Mouse (Mus musculus): ENCODE measurements around the gene Rnf17.

Gene Rnf17

DNA sequence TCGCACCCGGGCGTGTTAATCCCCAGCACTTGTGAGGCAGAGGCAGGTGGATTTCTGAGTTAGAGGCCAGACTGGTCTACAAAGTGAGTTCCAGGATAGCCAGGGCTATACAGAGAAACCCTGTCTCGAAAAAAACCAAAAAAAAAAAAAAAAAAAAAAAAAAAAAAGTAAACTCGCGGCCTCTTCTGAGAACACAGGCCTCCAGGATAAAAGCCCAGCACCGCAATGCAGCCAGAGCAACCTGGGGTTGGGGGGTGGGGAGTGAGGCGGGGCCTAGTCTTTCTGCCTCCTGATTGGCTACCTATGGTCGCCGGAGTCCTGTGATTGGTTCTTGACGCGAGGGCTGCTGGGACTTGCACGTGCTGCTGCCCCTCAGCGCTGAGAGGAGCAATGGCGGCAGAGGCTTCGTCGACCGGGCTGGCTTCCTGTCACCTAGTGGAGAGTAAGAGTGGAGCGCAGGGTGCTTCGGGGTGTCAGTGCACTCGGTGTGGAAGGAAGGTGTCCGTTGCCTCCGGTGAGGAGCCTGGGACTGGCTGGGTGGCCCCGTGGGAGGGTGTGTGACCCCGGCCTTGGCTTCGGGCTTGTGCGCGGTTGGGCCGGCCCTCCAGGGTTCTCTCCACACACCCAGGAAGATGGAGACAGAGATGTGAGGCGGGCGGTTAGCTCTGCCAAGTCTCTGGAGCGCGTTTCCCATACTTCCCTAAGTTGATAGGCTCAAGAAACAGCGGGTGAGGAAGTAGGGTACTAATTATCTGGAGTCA is at the start of gene Rnf17:
Rnf17 (plus strand) TSS at position 271 of the 761 bp plus-strand sequence.
- DNase-seq (ENCODE audit: low spot score in 2 of 2), result no peak

DNA sequence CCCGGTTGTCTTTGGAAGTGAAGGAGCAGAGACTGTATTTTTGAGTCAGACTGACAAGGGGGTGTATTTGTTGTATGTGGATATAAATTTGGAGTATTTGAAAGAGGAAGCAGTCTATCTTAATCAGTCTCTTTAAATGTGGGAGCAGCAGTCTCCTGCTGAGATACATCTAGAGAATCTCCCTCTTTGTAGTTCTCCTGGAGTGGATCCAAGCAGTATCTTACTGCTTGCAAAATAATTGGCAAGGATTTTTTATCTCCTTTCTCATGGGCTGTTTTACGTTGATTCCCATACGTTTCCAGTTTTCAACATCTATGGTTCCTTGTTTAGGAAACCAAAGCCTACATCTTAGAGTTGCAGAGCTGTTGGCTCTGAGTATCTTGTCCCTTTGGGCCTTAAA is 47.6 kb upstream of the Rnf17 start:
- DNase-seq (ENCODE audit: low spot score in 2 of 2), result no peak

DNA sequence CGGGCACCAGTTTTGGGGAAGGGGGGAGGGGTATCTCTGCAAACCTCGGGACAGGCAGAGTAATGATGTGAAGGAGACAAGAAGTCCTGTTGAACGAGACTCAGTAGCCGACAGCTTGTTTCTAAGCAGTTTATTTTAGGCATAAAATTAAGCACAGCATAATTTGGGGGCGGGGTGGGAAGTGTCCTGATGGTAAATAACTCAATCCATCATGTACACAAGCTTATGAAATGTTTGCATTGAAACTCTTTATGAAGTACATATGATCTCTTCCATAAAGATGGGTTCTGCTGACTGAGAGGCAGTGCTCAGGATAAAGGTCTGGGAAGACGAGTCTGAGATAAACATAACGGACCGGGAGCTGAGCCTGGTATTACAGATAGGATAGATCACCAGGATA is 47.0 kb upstream of the Rnf17 start:
- DNase-seq (ENCODE audit: low spot score in 2 of 2), result no peak

DNA sequence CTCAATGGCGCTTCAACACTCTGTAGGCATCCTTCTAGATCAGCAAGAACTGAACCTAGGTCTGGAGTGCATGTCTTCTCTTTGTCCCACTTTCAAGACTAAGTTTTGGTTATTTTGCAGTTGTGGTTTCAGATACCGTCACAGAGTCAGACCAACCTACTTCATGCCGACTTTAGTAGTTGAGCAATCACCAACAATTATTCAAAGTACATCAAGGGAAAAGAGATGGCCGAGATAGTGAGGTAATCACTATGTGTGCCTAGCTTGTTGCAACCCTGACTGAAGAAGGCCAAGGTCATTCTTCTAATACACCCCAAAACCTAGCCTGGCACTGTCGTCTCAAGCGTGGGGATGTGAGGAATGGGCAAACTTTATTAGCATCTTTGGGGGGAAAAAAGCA is 46.2 kb upstream of the Rnf17 start:
- DNase-seq (ENCODE audit: low spot score in 2 of 2), result no peak

DNA sequence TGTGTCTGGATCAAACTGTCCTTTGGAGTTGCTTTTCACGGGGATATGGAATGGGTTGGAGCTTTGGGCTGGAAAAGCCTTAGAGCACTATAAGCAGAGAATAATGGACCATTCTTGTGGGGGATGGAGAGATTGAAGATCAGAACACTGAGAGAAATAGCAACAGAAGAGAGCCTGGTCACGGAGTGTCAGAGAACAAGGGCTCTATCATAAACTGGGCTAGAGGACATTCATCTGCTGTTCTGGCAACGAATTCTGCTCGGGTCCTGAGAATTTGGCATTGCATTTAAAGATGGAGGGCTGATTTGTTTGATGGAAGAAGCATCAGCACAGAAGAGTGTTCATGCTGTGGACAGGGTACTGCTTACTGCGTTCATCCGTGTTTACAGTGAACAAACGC is 44.0 kb upstream of the Rnf17 start:
- DNase-seq (ENCODE audit: low spot score in 2 of 2), result no peak

DNA sequence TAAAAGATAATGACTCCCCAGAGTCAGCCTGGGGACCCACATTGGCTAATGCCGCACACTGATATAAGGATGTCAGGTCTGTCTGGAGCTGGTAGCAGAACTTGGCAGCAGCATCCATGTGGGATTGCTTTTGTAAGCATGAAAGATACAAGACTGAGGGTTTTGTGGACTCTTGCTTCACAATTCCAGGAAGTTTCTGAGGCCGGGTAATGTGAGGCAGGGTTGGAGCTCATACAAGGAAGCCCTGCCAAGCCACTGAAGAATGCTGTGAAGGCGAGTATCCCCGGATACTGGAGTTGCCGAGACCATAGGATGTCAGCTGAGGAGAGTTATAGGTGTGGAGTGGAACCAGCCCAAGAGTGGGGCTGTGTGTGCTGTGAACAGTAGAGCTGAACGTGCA is 43.2 kb upstream of the Rnf17 start:
- no peak for DNase-seq (ENCODE audit: low spot score in 2 of 2)

DNA sequence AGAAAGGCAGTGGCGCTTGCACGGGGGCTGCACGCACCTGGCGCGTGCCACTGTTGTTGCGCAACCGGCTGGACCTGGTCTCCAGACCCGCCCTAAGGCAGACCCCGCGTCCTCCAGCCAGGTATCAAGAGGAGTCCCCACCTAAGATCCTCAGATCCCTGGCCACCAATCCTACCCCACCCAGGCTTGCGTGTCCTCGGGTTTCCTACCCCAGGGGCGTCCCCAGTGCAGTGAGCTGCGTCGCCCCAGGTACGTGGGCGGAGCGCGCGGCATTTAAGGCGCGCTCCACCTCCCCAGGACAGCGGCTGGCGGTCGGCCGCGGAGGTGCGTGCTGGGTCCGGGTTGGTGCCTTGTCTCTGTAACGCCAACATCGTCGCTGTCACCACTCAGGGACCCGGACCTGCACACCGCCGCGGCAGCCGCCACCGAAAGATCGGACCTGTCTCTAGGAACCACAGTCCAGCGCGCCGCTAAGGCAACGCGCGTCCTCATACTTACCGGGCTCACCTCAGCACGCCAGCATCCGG is 37.6 kb upstream of the Rnf17 start, which contains the start of gene Atp12a:
Atp12a (plus strand) TSS at position 358 of the 527 bp plus-strand sequence.
- no peak for DNase-seq (ENCODE audit: low spot score in 2 of 2)

DNA sequence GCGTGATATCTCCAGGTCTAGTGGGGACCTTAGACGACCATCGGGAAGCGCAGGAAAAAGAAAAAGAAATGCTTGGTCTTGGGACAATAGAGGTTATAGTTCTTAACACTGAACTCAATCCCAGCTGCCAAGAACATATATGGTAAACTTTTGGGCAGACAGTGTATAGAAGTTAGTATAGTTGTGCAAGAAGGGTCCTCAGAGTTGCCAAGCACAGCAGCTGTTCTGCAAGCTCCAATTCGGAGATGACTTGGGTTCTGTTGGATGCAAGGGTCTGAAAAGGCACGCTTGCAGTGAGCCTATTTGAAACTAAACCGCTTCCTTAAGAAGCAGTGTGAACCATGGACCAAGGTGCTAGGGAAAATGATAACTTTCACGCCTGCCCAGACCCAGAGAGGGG is 37.1 kb upstream of the Rnf17 start:
- DNase-seq (ENCODE audit: low spot score in 2 of 2), result no peak

DNA sequence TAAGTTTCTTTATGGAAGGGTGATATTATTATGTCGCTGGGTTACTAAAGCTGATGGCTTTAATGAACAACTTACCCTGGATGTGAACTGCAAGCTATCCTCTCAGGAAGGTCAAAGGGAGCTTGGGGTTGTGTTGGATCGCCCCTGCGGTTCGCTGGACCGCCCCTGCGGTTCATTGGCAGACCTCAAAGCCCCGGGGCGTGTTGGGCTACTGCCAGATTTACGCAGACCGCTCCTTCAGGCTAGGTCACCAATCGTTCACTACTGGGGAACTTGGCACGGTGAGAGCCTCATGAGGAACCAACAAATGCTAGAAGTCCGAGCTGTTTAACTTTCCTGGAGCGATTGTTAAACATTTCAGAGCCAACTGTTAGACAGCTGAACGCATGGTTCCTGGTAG is 35.7 kb upstream of the Rnf17 start:
- no peak for DNase-seq (ENCODE audit: low spot score in 2 of 2)

DNA sequence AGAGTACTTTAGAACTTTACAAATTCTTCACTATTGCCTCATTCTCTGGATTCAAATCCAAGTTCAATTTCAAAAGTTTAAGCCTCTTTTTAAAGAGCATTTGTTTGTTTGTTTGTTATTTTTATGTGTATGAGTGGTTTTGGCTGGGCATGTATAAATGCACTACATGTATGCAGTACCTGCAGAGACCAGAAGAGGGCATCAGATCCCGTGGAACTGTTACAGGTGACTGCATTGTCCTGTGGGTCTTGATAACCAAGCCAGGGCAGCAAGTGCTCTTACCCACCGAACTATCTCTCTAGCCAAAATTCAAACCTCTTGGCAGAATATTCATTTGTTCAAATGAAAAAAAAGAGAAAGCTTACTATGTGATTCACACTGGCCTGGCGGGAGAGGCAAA is 33.5 kb upstream of the Rnf17 start:
- no peak for DNase-seq (ENCODE audit: low spot score in 2 of 2)

DNA sequence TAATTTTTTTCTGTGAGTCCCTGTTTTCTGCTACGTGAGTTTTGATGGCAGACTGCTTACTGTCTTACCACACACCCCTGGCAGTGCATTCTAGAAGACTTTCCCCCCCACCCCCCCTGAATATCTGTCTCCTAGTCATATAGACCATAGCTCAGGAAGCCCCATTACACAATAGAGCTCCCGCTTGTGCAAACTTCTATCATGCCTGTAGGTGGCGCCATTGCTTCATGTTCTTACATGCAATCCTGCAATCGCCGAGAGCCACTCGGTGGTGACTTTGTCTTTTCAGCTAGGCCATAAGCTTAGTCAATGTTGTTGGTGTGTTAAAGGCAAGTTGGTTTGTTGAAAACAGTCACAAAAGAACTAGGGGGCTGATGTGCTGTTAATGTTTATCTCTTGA is 26.6 kb upstream of the Rnf17 start:
- peak; percentile 63 to 84 for DNase-seq (ENCODE audit: low spot score in 2 of 2)

DNA sequence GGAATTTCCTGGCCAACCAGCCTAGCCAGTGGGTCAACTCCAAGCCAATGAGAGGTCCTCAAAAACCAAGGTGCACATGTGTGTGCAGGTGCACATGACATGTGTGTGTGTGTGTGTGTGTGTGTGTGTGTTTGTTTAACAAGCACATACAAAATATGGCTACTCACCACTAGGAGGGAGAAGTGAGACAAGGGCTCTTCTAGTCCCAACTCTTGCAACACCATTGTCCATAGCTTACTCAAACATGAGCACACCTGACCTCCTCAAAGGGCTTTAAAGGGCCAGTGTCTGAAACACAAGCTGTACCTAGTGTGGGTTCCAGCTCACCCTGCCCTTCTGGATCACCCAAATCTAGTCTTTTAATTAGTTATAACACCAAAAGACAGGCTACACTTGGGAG is 24.6 kb upstream of the Rnf17 start:
- DNase-seq (ENCODE audit: low spot score in 2 of 2), result no peak

DNA sequence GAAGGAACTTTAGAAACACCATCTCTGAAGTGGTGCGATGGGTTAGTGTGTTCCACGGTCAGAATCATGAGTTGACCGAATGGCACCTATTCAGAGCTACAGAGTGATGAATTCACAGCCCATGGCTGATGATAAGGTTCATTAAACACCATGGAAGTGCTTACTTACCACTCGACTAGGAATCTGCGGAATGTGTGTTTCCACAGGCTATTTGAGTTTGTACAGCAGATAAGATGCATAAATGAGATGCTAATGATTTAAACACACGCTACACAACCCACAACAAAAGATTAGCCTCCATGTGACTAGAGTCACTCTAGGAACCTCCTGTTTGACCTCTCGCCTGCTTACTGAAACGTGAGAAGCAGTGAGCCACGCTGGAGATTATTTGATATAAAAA is 23.0 kb upstream of the Rnf17 start:
- DNase-seq (ENCODE audit: low spot score in 2 of 2), result no peak

DNA sequence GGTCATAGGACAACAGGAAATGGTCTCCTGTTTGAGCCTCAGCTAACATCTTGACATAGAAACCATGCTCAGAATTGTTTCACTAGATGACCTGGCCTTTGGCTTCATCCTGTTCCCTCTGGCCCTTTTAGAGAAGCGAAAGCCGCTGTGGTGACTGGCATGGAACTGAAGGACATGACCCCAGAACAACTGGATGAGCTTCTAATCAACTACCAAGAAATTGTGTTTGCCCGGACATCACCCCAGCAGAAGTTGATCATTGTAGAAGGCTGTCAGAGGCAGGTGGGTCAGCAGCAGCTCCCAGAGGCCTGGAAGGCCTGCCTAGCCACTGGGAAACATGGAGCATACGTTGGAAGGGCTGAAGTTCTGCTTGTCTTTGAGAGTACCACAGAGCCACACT is 20.0 kb upstream of the Rnf17 start:
- DNase-seq (ENCODE audit: low spot score in 2 of 2), result no peak

DNA sequence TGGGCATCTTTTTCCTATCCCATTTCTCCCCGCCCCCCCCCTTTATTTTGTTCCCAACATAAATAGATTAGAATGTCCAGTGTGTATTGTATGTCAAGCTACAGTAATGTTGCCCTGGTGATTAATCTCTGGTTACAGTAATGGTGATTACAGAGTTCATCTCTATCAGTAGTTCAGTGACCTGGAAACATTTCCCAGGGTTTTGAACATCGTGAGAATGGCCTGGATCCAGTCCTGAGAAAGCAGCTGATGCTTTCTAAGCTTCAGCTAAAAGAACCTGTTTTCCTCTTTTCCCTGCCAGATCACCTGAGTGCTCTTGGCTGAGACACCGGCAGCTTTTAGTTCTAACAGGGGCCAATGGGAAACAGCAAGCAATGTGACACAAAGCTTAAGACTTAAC is 12.1 kb upstream of the Rnf17 start:
- no peak for DNase-seq (ENCODE audit: low spot score in 2 of 2)

DNA sequence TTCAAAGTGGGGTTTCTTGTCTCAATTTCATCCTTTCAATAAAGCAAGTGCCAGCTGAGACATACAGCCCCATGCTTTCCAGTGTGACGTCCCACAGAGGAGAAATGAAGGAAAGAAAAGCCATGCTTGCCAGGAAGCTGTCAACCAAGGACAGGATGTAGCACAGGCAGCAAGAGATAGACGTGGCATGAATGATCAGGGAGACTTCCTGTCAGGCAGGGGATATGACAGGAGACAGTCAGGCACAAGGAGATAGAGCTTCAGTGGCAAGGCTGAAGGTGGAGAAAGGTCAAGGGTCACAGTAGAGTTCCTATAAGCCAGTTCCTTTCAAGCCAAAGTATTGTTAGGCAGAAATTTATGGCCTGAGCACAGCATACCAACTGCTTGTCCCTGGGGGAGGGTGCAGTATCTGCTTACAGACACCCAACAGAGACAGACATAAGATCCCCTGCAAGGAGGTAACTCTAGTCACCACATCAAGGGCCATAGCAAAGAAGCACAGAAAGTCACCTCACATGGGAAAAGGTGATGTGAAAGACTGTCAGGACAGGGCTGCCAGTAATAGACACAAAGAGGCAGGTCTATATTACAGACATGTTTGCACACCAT is 8.6 kb upstream of the Rnf17 start:
- no peak for DNase-seq (ENCODE audit: low spot score in 2 of 2)

DNA sequence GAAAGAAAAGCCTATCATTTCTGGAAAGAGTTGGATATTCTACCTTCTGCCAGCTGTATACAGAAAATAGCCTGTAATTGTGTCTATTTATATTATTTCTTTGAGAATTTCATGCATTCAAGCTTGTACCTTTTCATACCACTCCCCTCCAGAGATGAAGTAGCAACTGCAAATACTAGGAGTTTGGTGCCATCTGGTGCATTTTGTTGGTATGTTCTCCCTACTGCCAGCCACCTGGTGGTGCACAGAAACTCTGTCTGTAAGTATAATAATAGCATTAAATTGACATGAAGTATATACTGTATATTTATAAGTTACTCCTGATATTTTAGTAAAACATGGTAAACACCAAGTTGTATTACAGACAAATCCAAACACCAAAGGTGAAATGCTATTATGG is 4.4 kb upstream of the Rnf17 start:
- DNase-seq (ENCODE audit: low spot score in 2 of 2), result no peak

DNA sequence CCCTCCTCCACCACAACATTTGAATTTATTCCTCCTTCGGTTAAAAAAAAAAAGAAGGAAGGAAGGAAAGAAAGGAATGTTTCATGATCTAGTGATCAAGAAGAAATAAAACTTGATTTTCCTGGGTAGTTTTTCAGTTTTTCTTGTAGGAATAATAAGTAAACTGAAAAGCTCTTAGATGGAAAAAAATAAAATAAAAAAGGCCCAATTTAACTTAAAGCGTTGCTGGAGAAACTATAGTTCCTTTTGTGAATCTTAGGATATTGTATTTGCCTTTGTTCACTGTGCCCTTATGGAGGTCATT is 643 bp downstream of the Rnf17 start:
- DNase-seq (ENCODE audit: low spot score in 2 of 2), result no peak

DNA sequence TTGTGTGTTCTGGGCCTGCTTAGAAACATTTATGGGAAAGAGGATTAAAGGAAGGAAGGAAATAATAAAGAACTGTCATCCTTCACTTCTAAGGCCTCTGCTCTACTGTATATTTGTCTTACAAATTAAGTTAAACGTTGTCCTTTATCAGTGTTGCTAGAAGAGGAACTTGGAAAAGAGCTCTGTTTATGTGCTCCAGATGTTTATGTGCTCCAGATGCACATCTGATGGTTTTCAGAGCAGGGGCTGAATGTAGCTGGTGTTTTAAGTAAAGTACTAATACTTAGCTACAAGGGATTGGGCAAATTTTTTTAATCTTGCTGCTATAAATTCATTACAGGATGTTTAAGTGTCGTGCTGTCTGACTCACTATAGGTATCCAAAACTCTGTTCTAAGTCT is 59.7 kb downstream of the Rnf17 start:
- no peak for DNase-seq (ENCODE audit: low spot score in 2 of 2)

DNA sequence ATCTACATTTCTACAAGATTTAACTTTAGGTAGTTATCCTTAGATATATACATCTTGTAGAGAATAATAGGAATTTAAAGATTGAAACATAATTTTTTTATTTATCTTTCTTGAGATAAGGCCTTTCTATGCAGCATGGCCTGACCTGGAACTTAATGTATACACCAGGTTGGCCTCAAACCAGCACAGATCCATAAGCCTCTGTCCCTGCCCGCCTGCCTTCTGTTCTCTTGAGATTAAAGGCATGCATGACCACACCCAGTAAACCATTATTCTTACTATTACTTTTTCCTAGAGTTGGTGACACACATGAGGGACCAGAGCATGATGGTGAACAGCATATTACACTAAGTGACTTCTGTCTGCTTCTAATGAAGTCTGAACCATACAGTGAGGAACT is 60.3 kb downstream of the Rnf17 start:
- DNase-seq (ENCODE audit: low spot score in 2 of 2), result no peak

DNA sequence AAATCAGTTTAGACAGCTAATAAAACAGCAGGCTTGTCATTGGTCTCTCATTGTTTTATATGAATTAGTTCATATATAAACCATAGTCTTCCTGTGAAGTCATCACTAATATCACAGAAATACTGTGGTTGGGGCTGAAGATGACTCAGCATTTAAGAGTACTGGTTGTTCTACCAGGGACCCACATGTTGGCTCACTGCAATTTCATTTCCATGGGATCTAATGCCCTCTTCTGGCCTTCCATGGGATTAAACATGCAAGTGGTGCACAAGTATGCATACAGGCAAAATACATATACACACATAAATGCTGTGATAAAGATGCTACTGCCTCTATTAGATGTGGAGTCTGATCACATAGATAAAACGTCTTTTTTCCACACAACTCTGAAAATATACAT is 65.8 kb downstream of the Rnf17 start:
- no peak for DNase-seq (ENCODE audit: low spot score in 2 of 2)

DNA sequence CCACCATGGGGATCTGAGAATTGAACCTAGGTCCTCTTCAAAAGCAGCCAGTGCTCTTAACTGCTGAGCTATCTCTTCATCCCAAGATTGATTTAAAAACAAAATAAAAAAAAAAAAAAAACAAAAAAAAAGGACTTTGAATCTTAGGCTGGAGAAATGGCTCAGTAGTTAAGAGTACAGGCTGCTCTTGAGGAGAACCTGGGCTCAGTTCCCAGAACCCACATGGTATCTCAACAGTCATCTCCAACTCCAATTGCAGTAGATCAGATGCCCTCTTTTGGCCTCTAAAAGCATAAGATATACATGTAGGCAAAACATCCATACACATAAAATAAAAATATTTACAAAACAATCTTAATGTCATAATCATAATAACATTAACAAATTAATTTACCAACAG is 87.4 kb downstream of the Rnf17 start:
- no peak for DNase-seq (ENCODE audit: low spot score in 2 of 2)

DNA sequence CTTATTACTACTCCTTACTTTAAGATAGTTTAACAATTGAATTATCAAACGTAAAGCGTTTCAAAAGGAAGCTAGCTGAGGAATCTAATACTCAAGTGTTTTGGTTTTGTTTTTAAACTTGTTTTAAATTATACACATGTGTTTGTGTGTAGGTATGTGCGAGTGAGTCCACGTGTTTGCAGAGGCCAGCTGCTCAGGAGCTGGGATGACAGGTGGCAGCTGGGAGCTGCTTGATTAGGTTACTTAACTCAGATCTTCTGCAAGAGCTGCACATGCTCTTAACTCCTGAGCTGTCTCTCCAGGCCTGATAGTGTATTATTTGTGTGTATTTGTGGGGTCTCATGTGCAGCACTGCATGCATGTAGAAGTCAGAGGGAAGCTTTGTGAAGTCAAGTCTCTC is 100.0 kb downstream of the Rnf17 start:
- DNase-seq (ENCODE audit: low spot score in 2 of 2), result no peak

DNA sequence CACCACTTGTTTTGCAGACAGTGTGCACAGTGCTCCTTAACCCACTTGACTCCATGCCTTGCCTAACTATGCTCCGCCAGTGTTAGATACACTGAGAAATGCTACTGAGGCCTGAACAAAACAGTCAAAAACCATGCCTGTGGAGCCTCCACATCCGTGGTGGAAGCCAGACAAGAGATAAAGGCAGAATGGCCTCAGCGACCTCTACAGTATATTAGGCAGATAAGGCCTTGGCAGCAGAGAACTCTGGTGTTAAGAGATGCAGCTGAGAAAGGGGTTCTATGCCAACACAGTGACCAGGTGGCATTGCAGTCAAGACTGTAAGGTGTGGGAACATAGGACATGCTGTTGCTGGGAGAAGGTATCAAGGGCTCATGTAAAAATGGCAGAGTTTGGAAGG is 104.4 kb downstream of the Rnf17 start:
- no peak for DNase-seq (ENCODE audit: low spot score in 2 of 2)
